27 mouse cellular contexts compared by ENCODE assay signal in genomic region chr14:11063594-11063993, GRCm38 (mm10).
A peak's percentile ranks its signal among the peaks of the same experiment; 100 is the strongest.
DNase-seq lines count a peak whose midpoint lies in the region; ATAC-seq and TF ChIP-seq lines count a peak whose summit lies in the region.
"Had no signal": no experiment of that assay in that cellular context is flagged by ENCODE, and none has a peak within 500 bp of the region (broad histone marks: within the 10 kb centered on the region; RNA-seq: fewer than 3 reads in every experiment).

No protein-coding gene starts in this region.

- no peaks in the 10 kb centered on the region for H3K9me3 ChIP-seq in hindbrain, embryonic 10.5 days
- H3K9me3 ChIP-seq in hindbrain, embryonic 12.5 days (replicated peaks), result no peaks in the 10 kb centered on the region
- H3K9me3 ChIP-seq in kidney, embryonic 16.5 days (ENCODE audit: low read length), result no peaks in the 10 kb centered on the region
- no peaks in the 10 kb centered on the region for H3K9me3 ChIP-seq in midbrain, embryonic 10.5 days (replicated peaks)
- no peaks in the 10 kb centered on the region for H3K9me3 ChIP-seq in midbrain, postnatal 0 days (ENCODE audit: low read length)
- no peaks in the 10 kb centered on the region for H3K9me3 ChIP-seq in forebrain, embryonic 10.5 days
- H3K9me3 ChIP-seq: embryonic facial prominence, embryonic 12.5 days; forebrain, embryonic 13.5 days; heart, embryonic 10.5 days; heart, embryonic 13.5 days; hindbrain, embryonic 13.5 days had no signal

- 41% methylated on average over 2 of the region's 2 CpGs for WGBS in hindbrain, embryonic 10.5 days
- WGBS in hindbrain, embryonic 12.5 days, result 49% methylated on average over 2 of the region's 2 CpGs
- WGBS in kidney, embryonic 16.5 days, result 44% methylated on average over 2 of the region's 2 CpGs
- WGBS in midbrain, embryonic 10.5 days, result 59% methylated on average over 2 of the region's 2 CpGs
- 38% methylated on average over 2 of the region's 2 CpGs for WGBS in midbrain, postnatal 0 days
- WGBS in forebrain, embryonic 10.5 days, result 80% methylated on average over 2 of the region's 2 CpGs

- peak; percentile 5 for DNase-seq in hindbrain, embryonic 10.5 days (ENCODE audit: low spot score)
- no peak for DNase-seq in kidney, postnatal 25 days
- DNase-seq in midbrain, embryonic 10.5 days (ENCODE audit: low spot score), result peak; percentile 29
- no peak for DNase-seq in midbrain, postnatal 0 days (ENCODE audit: low spot score)
- no peak for DNase-seq in forebrain, embryonic 10.5 days (ENCODE audit: extremely low spot score, low spot score)
- DNase-seq: adrenal gland, adult 2 months; adrenal gland, postnatal 14 days; cerebellum, adult 11 months; cerebellum, adult 2 months; cerebellum, adult 9-11 months; cerebellum, postnatal 25 days; gastrocnemius, postnatal 10 days; gastrocnemius, postnatal 36 days; heart, adult 2 months; heart, postnatal 14 days; heart, postnatal 4 days had no signal

- no peaks in the 10 kb centered on the region for H3K27me3 ChIP-seq in hindbrain, embryonic 10.5 days (ENCODE audit: insufficient read depth, poor library complexity, severe bottlenecking)
- H3K27me3 ChIP-seq in hindbrain, embryonic 12.5 days, result no peaks in the 10 kb centered on the region
- H3K27me3 ChIP-seq in kidney, embryonic 16.5 days (ENCODE audit: insufficient read depth, low read length), result no peaks in the 10 kb centered on the region
- H3K27me3 ChIP-seq in midbrain, embryonic 10.5 days (ENCODE audit: low read depth, poor library complexity, severe bottlenecking), result no peaks in the 10 kb centered on the region
- H3K27me3 ChIP-seq in midbrain, postnatal 0 days (ENCODE audit: insufficient read depth, low read length), result no peaks in the 10 kb centered on the region
- no peaks in the 10 kb centered on the region for H3K27me3 ChIP-seq in forebrain, embryonic 10.5 days (ENCODE audit: poor library complexity, severe bottlenecking)
- H3K27me3 ChIP-seq: embryonic facial prominence, embryonic 12.5 days; forebrain, embryonic 13.5 days; heart, embryonic 13.5 days; hindbrain, embryonic 13.5 days had no signal

- TF ChIP-seq CTCF in midbrain, postnatal 0 days (IDR thresholded peaks at IDR 0.05), result no peak

- H3K4me3 ChIP-seq in hindbrain, embryonic 10.5 days, result no peak overlapping the region
- no peak overlapping the region for H3K4me3 ChIP-seq in hindbrain, embryonic 12.5 days
- no peak overlapping the region for H3K4me3 ChIP-seq in kidney, embryonic 16.5 days (ENCODE audit: low read length)
- H3K4me3 ChIP-seq in midbrain, embryonic 10.5 days, result no peak overlapping the region
- no peak overlapping the region for H3K4me3 ChIP-seq in midbrain, postnatal 0 days (ENCODE audit: low read depth, low read length)
- H3K4me3 ChIP-seq in forebrain, embryonic 10.5 days, result no peak overlapping the region
- H3K4me3 ChIP-seq: embryonic facial prominence, embryonic 12.5 days; erythroblast, embryonic 14.5 days; forebrain, embryonic 13.5 days; heart, adult 2 months; heart, embryonic 10.5 days; heart, embryonic 13.5 days; hindbrain, embryonic 13.5 days had no signal

- no peak overlapping the region for H3K27ac ChIP-seq in hindbrain, embryonic 10.5 days
- no peak overlapping the region for H3K27ac ChIP-seq in hindbrain, embryonic 12.5 days
- no peak overlapping the region for H3K27ac ChIP-seq in kidney, embryonic 16.5 days (ENCODE audit: low read length)
- no peak overlapping the region for H3K27ac ChIP-seq in midbrain, embryonic 10.5 days (replicated peaks)
- H3K27ac ChIP-seq in midbrain, postnatal 0 days (ENCODE audit: low read depth, low read length), result no peak overlapping the region
- no peak overlapping the region for H3K27ac ChIP-seq in forebrain, embryonic 10.5 days
- H3K27ac ChIP-seq: embryonic facial prominence, embryonic 12.5 days; forebrain, embryonic 13.5 days; heart, adult 2 months; heart, embryonic 10.5 days; heart, embryonic 13.5 days; hindbrain, embryonic 13.5 days had no signal

- no peak for ATAC-seq in hindbrain, embryonic 12.5 days (ENCODE audit: low FRiP score)
- peak; percentile 79; the same call in 1 of the 2 replicates for ATAC-seq in kidney, embryonic 16.5 days (ENCODE audit: low FRiP score, low TSS enrichment)
- no peak for ATAC-seq in midbrain, postnatal 0 days (ENCODE audit: low FRiP score)
- ATAC-seq: CD4-positive, CD25-positive, alpha-beta regulatory T cell, adult 4 months; forebrain, embryonic 13.5 days; forebrain, embryonic 16.5 days; hindbrain, embryonic 16.5 days had no signal

- H3K36me3 ChIP-seq in hindbrain, embryonic 10.5 days, result no peaks in the 10 kb centered on the region
- H3K36me3 ChIP-seq in hindbrain, embryonic 12.5 days, result no peaks in the 10 kb centered on the region
- no peaks in the 10 kb centered on the region for H3K36me3 ChIP-seq in kidney, embryonic 16.5 days (ENCODE audit: insufficient read depth, low read length)
- H3K36me3 ChIP-seq in midbrain, embryonic 10.5 days, result no peaks in the 10 kb centered on the region
- no peaks in the 10 kb centered on the region for H3K36me3 ChIP-seq in midbrain, postnatal 0 days (ENCODE audit: insufficient read depth, low read length)
- H3K36me3 ChIP-seq in forebrain, embryonic 10.5 days (replicated peaks), result no peaks in the 10 kb centered on the region
- H3K36me3 ChIP-seq: embryonic facial prominence, embryonic 12.5 days; heart, embryonic 10.5 days; heart, embryonic 13.5 days; hindbrain, embryonic 13.5 days had no signal

- H3K4me1 ChIP-seq in hindbrain, embryonic 10.5 days (replicated peaks), result peaks cover 13% of the 10 kb centered on the region; the same call in 1 of the 2 replicates
- no peaks in the 10 kb centered on the region for H3K4me1 ChIP-seq in hindbrain, embryonic 12.5 days
- no peaks in the 10 kb centered on the region for H3K4me1 ChIP-seq in kidney, embryonic 16.5 days (ENCODE audit: insufficient read depth, low read length)
- H3K4me1 ChIP-seq in midbrain, embryonic 10.5 days, result peaks cover 20% of the 10 kb centered on the region
- H3K4me1 ChIP-seq in midbrain, postnatal 0 days (ENCODE audit: insufficient read depth, low read length), result no peaks in the 10 kb centered on the region
- H3K4me1 ChIP-seq in forebrain, embryonic 10.5 days, result peaks cover 6% of the 10 kb centered on the region; the same call in 1 of the 2 replicates
- H3K4me1 ChIP-seq: embryonic facial prominence, embryonic 12.5 days; forebrain, embryonic 13.5 days; heart, embryonic 10.5 days; heart, embryonic 13.5 days; hindbrain, embryonic 13.5 days had no signal

- H3K4me2 ChIP-seq in hindbrain, embryonic 12.5 days (replicated peaks), result no peak overlapping the region
- H3K4me2 ChIP-seq in kidney, embryonic 16.5 days (replicated peaks; ENCODE audit: low read depth, low read length), result no peak overlapping the region
- no peak overlapping the region for H3K4me2 ChIP-seq in midbrain, postnatal 0 days (ENCODE audit: low read depth, low read length, poor library complexity, severe bottlenecking)
- H3K4me2 ChIP-seq: embryonic facial prominence, embryonic 12.5 days; forebrain, embryonic 13.5 days; heart, embryonic 13.5 days; hindbrain, embryonic 13.5 days had no signal

- H3K9ac ChIP-seq in hindbrain, embryonic 12.5 days, result no peak overlapping the region
- no peak overlapping the region for H3K9ac ChIP-seq in kidney, embryonic 16.5 days (replicated peaks; ENCODE audit: low read length)
- H3K9ac ChIP-seq in midbrain, postnatal 0 days (replicated peaks; ENCODE audit: low read length, poor library complexity, severe bottlenecking), result no peak overlapping the region
- H3K9ac ChIP-seq: embryonic facial prominence, embryonic 12.5 days; forebrain, embryonic 13.5 days; heart, embryonic 13.5 days; hindbrain, embryonic 13.5 days had no signal

Comparison
In these comparisons a context has a peak if more than half of its experiments do, and no peak if none do; other contexts are left out.
1. DNase-seq: peak in hindbrain, embryonic 10.5 days (single experiment) and midbrain, embryonic 10.5 days (single experiment); none in kidney, postnatal 25 days (0 of 2), midbrain, postnatal 0 days (single experiment) and forebrain, embryonic 10.5 days (single experiment).